ENCODE assay signal across 23 mouse cellular contexts in the genomic region with DNA sequence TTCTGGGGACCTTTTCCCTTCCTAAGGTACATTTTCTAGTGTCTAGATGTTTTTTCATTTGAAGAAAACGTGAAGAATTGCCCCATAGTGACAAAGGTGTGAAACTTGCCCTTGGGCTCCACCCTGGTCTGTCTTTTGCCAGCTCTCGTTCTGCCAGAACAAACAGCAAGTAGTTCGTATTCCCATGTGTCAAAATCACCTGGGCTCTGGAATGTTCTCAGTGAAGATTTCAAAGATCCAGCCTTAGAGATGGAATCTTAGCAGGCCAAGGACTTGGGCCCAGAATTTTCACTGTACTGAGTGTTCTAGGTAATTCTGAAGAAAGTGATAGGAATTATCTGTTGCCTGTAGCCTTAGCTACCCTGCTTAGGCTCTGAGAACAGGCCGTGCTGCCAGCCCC.
"Had no signal": no experiment of that assay in that cellular context is flagged by ENCODE, and none has a peak within 500 bp of the region (broad histone marks: within the 10 kb centered on the region; RNA-seq: fewer than 3 reads in every experiment).

No protein-coding gene starts in this region.

- H3K27ac ChIP-seq: heart, adult 2 months; hindbrain, embryonic 10.5 days; hindbrain, embryonic 12.5 days; hindbrain, embryonic 14.5 days; intestine, embryonic 15.5 days; layer of hippocampus, adult 2 months; left cerebral cortex, adult 2 months; limb, embryonic 12.5 days; liver, embryonic 12.5 days had no signal

- H3K9ac ChIP-seq: forebrain, postnatal 0 days; heart, embryonic 12.5 days; hindbrain, embryonic 12.5 days; hindbrain, embryonic 14.5 days; intestine, embryonic 15.5 days; limb, embryonic 12.5 days; liver, embryonic 12.5 days had no signal

- ATAC-seq: forebrain, postnatal 0 days; hindbrain, embryonic 16.5 days; inflammation-experienced regulatory T-cells, adult 6 months; intestine, embryonic 15.5 days; intestine, postnatal 0 days; liver, embryonic 12.5 days had no signal

- H3K27me3 ChIP-seq: heart, embryonic 12.5 days; hindbrain, embryonic 12.5 days; intestine, embryonic 15.5 days; limb, embryonic 12.5 days; liver, embryonic 12.5 days had no signal

- H3K4me3 ChIP-seq: heart, adult 2 months; heart, embryonic 12.5 days; hindbrain, embryonic 10.5 days; hindbrain, embryonic 12.5 days; intestine, embryonic 15.5 days; layer of hippocampus, adult 2 months; left cerebral cortex, adult 2 months; limb, embryonic 12.5 days; liver, embryonic 12.5 days had no signal

- H3K36me3 ChIP-seq: heart, embryonic 12.5 days; hindbrain, embryonic 10.5 days; hindbrain, embryonic 12.5 days; intestine, embryonic 15.5 days; limb, embryonic 12.5 days; liver, embryonic 12.5 days had no signal

- DNase-seq: forebrain, postnatal 0 days; gastrocnemius, postnatal 14 days; gastrocnemius, postnatal 36 days; heart, adult 2 months; heart, postnatal 10 days; heart, postnatal 4 days; kidney, adult 18-20 months; kidney, adult 8-10 months; kidney, postnatal 10 days; kidney, postnatal 25 days; kidney, postnatal 4 days had no signal

- H3K4me2 ChIP-seq: heart, embryonic 12.5 days; hindbrain, embryonic 12.5 days; hindbrain, embryonic 14.5 days; intestine, embryonic 15.5 days; limb, embryonic 12.5 days; liver, embryonic 12.5 days had no signal

- H3K4me1 ChIP-seq: heart, embryonic 12.5 days; hindbrain, embryonic 10.5 days; hindbrain, embryonic 12.5 days; intestine, embryonic 15.5 days; limb, embryonic 12.5 days; liver, embryonic 12.5 days had no signal

- H3K9me3 ChIP-seq: hindbrain, embryonic 10.5 days; hindbrain, embryonic 12.5 days; intestine, embryonic 15.5 days; limb, embryonic 12.5 days; liver, embryonic 12.5 days had no signal
